Mouse (Mus musculus) brain, embryonic 14.5 days (tissue): ENCODE results near the gene Slc35e2. TPM values are rescaled to one million over a fixed set of nuclear protein-coding genes. Genes with fewer than 3 reads are reported as not detected.

Experiments used
- DNase-seq: peaks from one replicate; pipeline ENCODE4 v3.0.0-alpha.2; 2011; ENCODE audit warnings: low read depth
- CTCF ChIP-seq: fragments of 200-500 bp; IDR thresholded peaks from 2 replicates; pipeline ENCODE4 v1.5.1; 2012; ENCODE audit warnings: inconsistent platforms, mild to moderate bottlenecking, moderate library complexity, borderline replicate concordance; ENCODE audit not compliant: insufficient read depth, insufficient read length; ENCODE audit errors: extremely low read depth
- POLR2A ChIP-seq: fragments of 200-500 bp; IDR thresholded peaks from 2 replicates; pipeline ENCODE4 v1.6.1; 2012; ENCODE audit warnings: mild to moderate bottlenecking, inconsistent platforms, borderline replicate concordance; ENCODE audit not compliant: poor library complexity, insufficient read depth, insufficient read length, severe bottlenecking; ENCODE audit errors: extremely low read depth
- polyA plus RNA-seq: library from polyadenylated mRNA; depleted of rRNA; stranded (reverse); fragments of >200 nt; gene quantifications from 2 replicates; pipeline ENCODE4 v1.2.3, GENCODE M21; 2012

Slc35e2 gene
- polyA plus RNA-seq, 1 experiment = 21.8 TPM

DNA sequence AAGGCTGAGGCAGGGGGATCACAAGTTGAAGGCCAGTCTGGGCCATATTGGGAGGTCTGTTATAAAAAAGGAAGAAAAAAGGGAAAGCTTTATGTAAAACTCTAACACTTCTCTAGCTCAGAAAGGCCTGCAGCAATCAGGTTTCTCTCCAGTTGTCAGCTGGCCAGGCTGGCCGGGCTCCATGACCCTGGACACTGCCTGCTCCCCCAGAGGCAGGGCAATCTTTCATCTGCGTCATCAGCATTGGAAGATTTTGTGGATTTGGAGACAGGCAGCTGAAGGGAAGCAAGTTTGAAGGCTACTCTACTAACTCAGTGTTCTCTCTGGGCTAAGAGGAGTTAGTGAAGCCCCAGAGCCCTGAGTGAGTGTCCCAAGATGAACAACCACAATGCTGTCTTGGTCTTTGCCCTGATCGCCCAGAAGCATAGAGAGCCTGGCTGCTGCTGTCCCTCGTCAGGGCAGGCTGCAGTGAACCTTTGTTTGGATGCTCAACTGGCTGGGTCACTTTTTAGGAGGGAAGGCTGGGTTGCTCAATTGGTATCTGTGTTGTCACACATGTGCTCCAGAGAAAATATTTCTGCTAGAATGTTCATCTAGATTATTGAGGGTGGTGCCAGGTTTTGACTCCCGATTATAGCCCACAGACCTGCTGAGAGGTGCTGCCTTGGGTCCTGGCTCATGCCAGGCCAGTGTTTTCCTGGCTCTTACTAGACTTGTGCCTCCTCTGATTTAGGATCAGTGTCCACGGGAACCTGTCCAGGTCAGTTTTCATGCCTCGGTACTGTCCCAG is 22.7 kb upstream of the Slc35e2 start:
- TF ChIP-seq POLR2A = no peak
- TF ChIP-seq CTCF = no peak
- DNase-seq = no peak

DNA sequence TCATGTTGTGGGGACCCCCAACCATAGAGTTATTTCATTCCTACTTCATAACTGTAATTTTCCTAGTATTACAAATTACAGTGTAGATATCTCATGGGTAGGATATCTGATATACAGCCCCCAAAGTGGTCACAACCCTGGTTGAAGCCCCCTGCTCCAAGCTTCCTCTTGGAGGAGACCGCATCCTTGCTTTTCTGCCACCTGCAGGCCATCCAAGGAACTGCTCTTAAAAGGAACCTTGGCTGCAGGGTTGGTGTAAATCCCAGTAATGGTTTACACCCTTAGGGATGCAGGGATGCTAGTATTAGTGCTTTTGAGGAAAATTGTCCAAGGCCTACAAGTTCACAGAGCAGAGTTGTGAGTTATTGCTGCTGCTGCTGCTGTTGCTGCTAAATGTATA is 20.8 kb upstream of the Slc35e2 start:
- TF ChIP-seq POLR2A (no peak), CTCF (peak; percentile 89)
- DNase-seq = peak; percentile 60

DNA sequence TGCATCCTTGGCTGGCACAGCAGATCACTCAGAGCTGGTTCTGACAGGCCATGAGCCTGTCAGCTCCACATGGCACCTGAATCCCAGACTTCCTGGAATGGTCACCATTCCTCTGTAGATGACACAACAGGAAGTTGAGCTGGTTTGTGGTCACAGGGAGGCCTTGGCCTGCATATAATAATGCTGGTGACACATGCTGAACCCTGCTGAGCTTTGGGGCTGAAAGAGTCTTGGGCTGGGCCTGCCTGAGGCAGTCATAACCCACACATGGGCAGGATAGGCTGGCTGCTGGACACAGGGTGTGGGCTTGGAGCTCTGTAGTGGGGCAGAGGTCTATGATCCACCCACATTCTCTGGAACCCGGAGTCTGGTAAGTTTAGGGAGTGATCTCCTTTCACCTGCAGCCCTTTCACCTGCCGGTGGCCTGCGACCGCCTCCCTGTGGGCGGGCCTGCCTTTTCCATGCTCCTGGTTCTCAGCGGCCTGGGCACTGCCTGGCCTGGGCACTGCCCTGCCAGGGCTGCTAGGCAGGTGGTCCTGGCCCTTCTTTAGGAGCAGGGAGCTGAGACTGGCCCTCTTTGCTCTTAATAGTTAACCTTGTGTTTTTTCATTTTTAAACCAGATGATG is 18.8 kb upstream of the Slc35e2 start:
- TF ChIP-seq POLR2A = no peak
- TF ChIP-seq CTCF = no peak
- no peak for DNase-seq

DNA sequence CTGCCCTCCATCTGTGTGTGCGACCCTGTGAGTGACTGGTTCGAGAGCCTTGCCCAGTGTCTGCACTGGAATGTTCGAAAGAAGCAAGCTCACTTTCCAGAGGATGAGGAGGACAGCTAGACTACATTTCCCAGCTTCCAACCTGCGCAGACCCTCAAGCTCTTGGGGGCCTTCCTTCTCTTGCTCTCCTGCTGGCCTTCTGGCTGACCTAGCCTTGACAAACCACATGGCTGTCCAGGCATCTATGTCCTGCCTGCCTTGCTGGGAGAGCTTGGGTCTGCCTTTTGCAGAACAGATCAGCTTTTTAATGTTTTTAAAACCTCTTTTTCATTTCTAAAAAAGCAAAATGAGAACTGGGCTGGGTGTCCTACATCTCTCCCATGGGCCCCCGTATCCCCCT is 11.9 kb upstream of the Slc35e2 start:
- no peak for DNase-seq
- TF ChIP-seq CTCF = no peak
- TF ChIP-seq POLR2A = no peak

DNA sequence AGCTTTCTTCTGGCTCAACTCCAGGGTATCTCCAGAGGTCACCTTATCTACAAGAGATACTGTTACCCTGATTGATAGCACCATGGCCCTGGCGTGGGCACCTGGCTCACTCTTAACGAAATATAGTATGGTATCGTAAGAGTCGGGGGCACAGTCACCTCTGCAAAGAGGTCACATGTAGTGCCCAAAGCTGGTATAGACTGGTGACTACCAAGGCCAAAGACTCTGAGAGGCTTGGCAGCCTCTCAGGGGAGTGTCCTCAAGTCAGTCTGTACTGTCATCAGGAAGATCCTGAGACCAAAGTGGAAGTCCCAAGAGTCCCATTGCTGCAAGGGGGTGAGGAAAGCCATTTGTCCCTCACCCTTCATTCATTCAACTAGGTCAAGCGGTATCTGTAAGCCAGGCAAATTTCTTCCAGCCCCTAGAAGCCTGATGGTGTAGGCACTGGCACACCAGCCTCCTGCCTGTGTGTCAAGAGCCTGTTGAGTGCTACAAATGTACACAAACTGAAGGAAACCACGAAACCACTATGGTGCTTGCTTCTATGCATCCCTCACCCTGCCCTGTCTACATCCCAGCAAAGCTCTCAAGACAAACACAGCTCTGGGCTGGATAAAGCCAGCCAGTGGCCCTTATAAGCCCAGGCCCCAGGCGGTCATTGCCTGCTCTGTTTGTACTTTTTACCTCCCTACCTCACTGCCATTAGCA is 10.1 kb upstream of the Slc35e2 start:
- no peak for DNase-seq
- TF ChIP-seq POLR2A (no peak), CTCF (no peak)

DNA sequence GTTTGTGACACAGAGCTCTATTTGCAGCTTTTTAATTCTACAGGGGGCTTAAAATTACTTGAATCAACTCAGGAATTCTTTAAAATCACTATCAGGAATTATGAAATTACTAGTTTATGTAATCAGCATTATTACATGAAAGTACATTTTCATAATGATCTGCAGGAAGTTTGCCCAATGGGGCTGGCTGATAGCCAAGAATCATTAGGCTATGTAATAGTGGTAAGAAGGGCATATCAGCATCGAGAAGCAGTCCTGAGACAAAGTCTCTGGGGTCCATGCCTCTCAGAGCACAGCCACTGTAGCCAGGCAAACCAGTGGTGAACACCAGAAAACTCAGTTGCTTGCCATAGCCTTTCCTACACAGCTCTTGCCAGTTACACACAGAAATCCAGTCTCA is 7.4 kb upstream of the Slc35e2 start:
- TF ChIP-seq POLR2A (no peak), CTCF (no peak)
- no peak for DNase-seq

DNA sequence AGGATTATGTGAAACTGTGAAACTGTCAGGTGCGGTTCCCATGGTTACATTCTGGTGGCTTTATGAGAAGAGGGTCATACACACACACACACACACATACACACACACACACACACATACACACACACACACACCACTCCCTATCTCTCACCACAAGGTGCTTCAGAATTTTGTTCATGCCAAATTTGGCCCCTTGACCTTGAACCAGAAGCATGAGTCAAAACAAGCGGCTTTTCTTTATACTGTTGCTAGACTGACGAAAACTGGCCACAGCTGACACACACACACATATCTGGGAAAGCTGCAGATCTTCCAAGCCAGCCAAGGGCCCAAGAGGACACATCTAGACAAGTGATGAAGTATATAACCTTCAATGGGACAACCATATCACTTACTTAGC is 5.4 kb upstream of the Slc35e2 start:
- TF ChIP-seq POLR2A (no peak), CTCF (no peak)
- DNase-seq = no peak

DNA sequence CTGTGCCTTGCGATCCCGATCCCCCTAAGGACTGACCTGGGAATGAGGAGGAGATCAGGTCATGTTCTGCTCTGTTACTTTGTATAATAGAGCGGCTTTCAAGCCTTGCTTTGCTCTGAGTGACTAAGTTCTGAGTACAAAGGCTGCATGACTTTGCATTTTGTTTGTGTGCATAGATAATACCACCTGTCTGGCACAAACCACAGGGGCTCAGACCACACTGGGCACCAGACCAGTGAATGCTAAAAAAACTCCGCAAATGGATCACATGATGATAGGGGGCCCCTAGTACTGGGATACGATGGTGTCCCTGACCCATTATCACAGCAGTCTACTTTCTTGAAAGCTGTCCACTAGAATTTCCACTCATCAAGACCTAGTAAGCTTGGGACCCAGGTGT is 4.6 kb upstream of the Slc35e2 start:
- TF ChIP-seq POLR2A (no peak), CTCF (no peak)

DNA sequence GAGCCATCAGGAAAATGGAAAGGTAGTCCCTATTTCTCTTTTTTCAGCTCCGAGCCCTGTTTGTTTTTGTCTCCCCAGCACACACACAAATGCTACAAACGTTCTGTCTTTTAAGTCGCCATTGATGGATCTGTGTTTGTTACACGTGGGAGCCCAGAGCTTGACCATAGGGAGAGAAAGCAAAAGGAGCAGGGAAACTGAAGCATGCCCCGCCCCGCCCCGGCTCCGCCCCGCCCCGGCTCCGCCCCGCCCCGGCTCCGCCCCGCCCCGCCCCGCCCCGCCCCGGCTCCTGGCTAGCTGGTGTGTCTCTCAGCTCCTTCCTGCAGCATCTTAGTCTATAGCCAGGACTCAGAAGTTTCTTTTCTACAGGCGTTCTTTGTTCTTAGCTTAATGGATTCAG is 2.7 kb upstream of the Slc35e2 start:
- TF ChIP-seq POLR2A (no peak), CTCF (no peak)
- DNase-seq = no peak

More for the DNA sequence above, 4.6 kb upstream of the Slc35e2 start:
- no peak for DNase-seq

DNA sequence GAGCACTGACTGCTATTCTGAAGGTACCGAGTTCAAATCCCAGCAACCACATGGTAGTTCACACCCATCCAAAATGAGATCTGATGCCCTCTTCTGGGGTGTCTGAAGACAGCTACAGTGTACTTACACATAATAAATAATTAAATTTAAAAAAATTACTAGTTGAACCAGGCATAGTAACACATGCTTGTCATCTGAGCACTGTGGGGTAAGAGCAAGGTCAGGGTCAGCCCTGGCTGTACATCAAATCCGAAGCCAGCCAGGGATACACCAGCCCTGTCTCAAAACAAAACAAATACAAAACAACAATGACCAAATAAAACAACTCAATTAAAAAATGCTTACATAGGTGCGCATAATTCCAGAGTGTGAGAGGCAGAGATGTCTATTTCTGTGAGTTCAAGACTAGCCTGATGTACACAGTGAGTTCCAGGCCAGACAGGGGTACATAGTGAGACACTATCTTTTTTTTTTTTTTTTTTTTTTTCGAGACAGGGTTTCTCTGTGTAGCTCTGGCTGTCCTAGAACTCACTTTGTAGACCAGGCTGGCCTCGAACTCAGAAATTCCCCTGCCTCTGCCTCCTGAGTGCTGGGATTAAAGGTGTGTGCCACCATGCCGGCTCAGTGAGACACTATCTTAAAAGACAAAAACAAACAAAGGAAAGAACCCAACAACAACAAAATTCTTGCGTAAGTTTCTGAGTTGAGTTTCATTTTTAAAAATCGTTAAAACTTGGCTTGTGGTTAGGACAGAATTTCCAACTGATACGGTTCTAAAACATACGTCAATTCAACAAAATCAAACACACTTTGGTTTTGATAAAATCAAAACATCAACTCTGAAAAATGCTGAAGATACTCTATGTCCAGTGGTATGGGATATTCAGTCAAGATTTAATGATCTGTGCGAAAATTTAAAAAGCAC is 1.1 kb upstream of the Slc35e2 start:
- no peak for TF ChIP-seq CTCF
- TF ChIP-seq POLR2A = no peak
- DNase-seq = no peak
